11 mouse cellular contexts compared by ENCODE assay signal in genomic region chr14:60300224-60300991, GRCm38 (mm10). TPM values are rescaled to one million over a fixed set of nuclear protein-coding genes. Genes with fewer than 3 reads are reported as not detected.
A peak's percentile ranks its signal among the peaks of the same experiment; 100 is the strongest.
DNase-seq lines count a peak whose midpoint lies in the region; ATAC-seq and TF ChIP-seq lines count a peak whose summit lies in the region.
"Had no signal": no experiment of that assay in that cellular context is flagged by ENCODE, and none has a peak within 500 bp of the region (broad histone marks: within the 10 kb centered on the region; RNA-seq: fewer than 3 reads in every experiment).

No protein-coding gene starts in this region.

- no peaks in the 10 kb centered on the region for H3K27me3 ChIP-seq in ES-Bruce4 (ENCODE audit: control insufficient read depth, insufficient read depth, low read length, poor library complexity, severe bottlenecking)
- H3K27me3 ChIP-seq in hindbrain, postnatal 0 days (ENCODE audit: insufficient read depth, low read length) = no peaks in the 10 kb centered on the region
- H3K27me3 ChIP-seq: heart, embryonic 13.5 days; liver, embryonic 13.5 days had no signal

- H3K36me3 ChIP-seq in ES-Bruce4 (ENCODE audit: control insufficient read depth, insufficient read depth, low read length, poor library complexity, severe bottlenecking) = no peaks in the 10 kb centered on the region; the same call in 1 of the 2 replicates
- H3K36me3 ChIP-seq in hindbrain, postnatal 0 days (ENCODE audit: insufficient read depth, low read length) = peaks cover 4% of the 10 kb centered on the region; the same call in 1 of the 2 replicates

- no peak overlapping the region for H3K4me3 ChIP-seq in ES-Bruce4 (ENCODE audit: low read depth, low read length)
- H3K4me3 ChIP-seq in hindbrain, postnatal 0 days (ENCODE audit: low read length) = no peak overlapping the region
- H3K4me3 ChIP-seq: heart, embryonic 13.5 days; liver, embryonic 13.5 days had no signal

- no peak overlapping the region for H3K27ac ChIP-seq in ES-Bruce4 (ENCODE audit: insufficient read depth, low read length)
- no peak overlapping the region for H3K27ac ChIP-seq in hindbrain, postnatal 0 days
- H3K27ac ChIP-seq: heart, embryonic 13.5 days; liver, embryonic 13.5 days had no signal

- no peak for TF ChIP-seq POLR2A in ES-Bruce4 (IDR thresholded peaks at IDR 0.05; ENCODE audit: insufficient read depth, low read length)

- intact Hi-C loops in heart, postnatal 25 days (cut with DNase I) = no loop called here

- ATAC-seq in hindbrain, postnatal 0 days = peak; percentile 55; the same call in 1 of the 2 replicates

- H3K4me2 ChIP-seq in hindbrain, postnatal 0 days (ENCODE audit: low read depth, low read length) = no peak overlapping the region
- H3K4me2 ChIP-seq: heart, embryonic 13.5 days; liver, embryonic 13.5 days had no signal

- TF ChIP-seq EP300 in ES-Bruce4 (IDR thresholded peaks at IDR 0.05; ENCODE audit: insufficient read depth, low read depth, low read length) = no peak

- no peaks in the 10 kb centered on the region for H3K9me3 ChIP-seq in ES-Bruce4 (replicated peaks; ENCODE audit: control insufficient read depth, insufficient read depth, low read length, poor library complexity, severe bottlenecking)
- no peaks in the 10 kb centered on the region for H3K9me3 ChIP-seq in hindbrain, postnatal 0 days (ENCODE audit: low read length)
- H3K9me3 ChIP-seq: heart, embryonic 13.5 days; liver, embryonic 13.5 days had no signal

- peak; percentile 57 for DNase-seq in heart, adult 11 months
- DNase-seq in heart, postnatal 25 days (ENCODE audit: low spot score) = no peak
- peak; percentile 60 to 65 for DNase-seq in cerebellum, postnatal 10 days
- DNase-seq in hindbrain, postnatal 0 days (ENCODE audit: low spot score) = peak; percentile 57
- no peak for DNase-seq in thymus, adult 18-20 months
- DNase-seq in kidney, postnatal 25 days = no peak
- DNase-seq in neural tube, embryonic 10.5 days (ENCODE audit: extremely low spot score, low spot score) = no peak
- DNase-seq: liver, embryonic 13.5 days had no signal

- H3K9ac ChIP-seq in ES-Bruce4 (ENCODE audit: low read depth, poor library complexity, severe bottlenecking) = no peak overlapping the region
- H3K9ac ChIP-seq in hindbrain, postnatal 0 days (replicated peaks; ENCODE audit: low read length) = no peak overlapping the region
- H3K9ac ChIP-seq: heart, embryonic 13.5 days; liver, embryonic 13.5 days had no signal

- H3K4me1 ChIP-seq in ES-Bruce4 (ENCODE audit: control insufficient read depth, insufficient read depth, low read length) = no peaks in the 10 kb centered on the region
- no peaks in the 10 kb centered on the region for H3K4me1 ChIP-seq in hindbrain, postnatal 0 days (ENCODE audit: insufficient read depth, low read length)
- H3K4me1 ChIP-seq: heart, embryonic 13.5 days; liver, embryonic 13.5 days had no signal

- whole genome bisulfite sequencing in hindbrain, postnatal 0 days = 57% methylated on average over 14 of the region's 14 CpGs

- peak; percentile 22 for TF ChIP-seq CTCF in ES-Bruce4 (IDR thresholded peaks at IDR 0.05; ENCODE audit: low read depth, low read length)
- TF ChIP-seq CTCF in hindbrain, postnatal 0 days (IDR thresholded peaks at IDR 0.05; ENCODE audit: low read depth) = peak; percentile 67

RNA-seq across cellular contexts. Expression of gene Mtmr6, which starts 35.4 kb away (rescaled TPM):
- 10 to 100 TPM; 27.2 to 29.6 TPM for total RNA-seq in heart, postnatal 25 days (2021)
- 36.6 and 45.0 TPM in 2 replicates for polyA plus RNA-seq in ES-Bruce4 (2011; ENCODE audit: insufficient read depth, insufficient read length, low read depth, missing spikeins)
- total RNA-seq in hindbrain, postnatal 0 days (2014; rRNA removed) = 28.5 and 36.7 TPM in 2 replicates
- polyA plus RNA-seq in hindbrain, postnatal 0 days (2015; fragmentation: Nextera tagmentation; extraction: Ambion mirVana) = 51.6 and 55.5 TPM in 2 replicates

RNA-seq across cellular contexts. Expression of gene Gm49336, which starts 49.1 kb away (rescaled TPM):
- 10 to 100 TPM; 28.5 to 31.1 TPM for total RNA-seq in heart, postnatal 25 days (2021)
- polyA plus RNA-seq in ES-Bruce4 (2011; ENCODE audit: insufficient read depth, insufficient read length, low read depth, missing spikeins) = 85.2 and 91.3 TPM in 2 replicates
- 78.3 and 85.9 TPM in 2 replicates for total RNA-seq in hindbrain, postnatal 0 days (2014; rRNA removed)
- polyA plus RNA-seq in hindbrain, postnatal 0 days (2015; fragmentation: Nextera tagmentation; extraction: Ambion mirVana) = 32.0 and 33.1 TPM in 2 replicates

RNA-seq across cellular contexts. Expression of gene Nupl1, which starts 49.2 kb away (rescaled TPM):
- total RNA-seq in heart, postnatal 25 days (2021) = not detected
- polyA plus RNA-seq in ES-Bruce4 (2011; ENCODE audit: insufficient read depth, insufficient read length, low read depth, missing spikeins) = not detected in 2 replicates
- 0.99 TPM in 1 of 2 replicates, not detected in the other for total RNA-seq in hindbrain, postnatal 0 days (2014; rRNA removed)
- polyA plus RNA-seq in hindbrain, postnatal 0 days (2015; fragmentation: Nextera tagmentation; extraction: Ambion mirVana) = 0.16 TPM in 1 of 2 replicates, not detected in the other
- polyA plus RNA-seq: heart, embryonic 13.5 days; kidney, embryonic 16.5 days; liver, embryonic 13.5 days had no signal

Comparison
In these comparisons a context has a peak if more than half of its experiments do, and no peak if none do; other contexts are left out.
1. DNase-seq: peak in heart, adult 11 months (single experiment), cerebellum, postnatal 10 days (2 of 2) and hindbrain, postnatal 0 days (single experiment); none in heart, postnatal 25 days (single experiment), thymus, adult 18-20 months (0 of 2), kidney, postnatal 25 days (0 of 2) and neural tube, embryonic 10.5 days (single experiment).